Comparison of ENCODE assay signal across 8 mouse cellular contexts in the genomic region with DNA sequence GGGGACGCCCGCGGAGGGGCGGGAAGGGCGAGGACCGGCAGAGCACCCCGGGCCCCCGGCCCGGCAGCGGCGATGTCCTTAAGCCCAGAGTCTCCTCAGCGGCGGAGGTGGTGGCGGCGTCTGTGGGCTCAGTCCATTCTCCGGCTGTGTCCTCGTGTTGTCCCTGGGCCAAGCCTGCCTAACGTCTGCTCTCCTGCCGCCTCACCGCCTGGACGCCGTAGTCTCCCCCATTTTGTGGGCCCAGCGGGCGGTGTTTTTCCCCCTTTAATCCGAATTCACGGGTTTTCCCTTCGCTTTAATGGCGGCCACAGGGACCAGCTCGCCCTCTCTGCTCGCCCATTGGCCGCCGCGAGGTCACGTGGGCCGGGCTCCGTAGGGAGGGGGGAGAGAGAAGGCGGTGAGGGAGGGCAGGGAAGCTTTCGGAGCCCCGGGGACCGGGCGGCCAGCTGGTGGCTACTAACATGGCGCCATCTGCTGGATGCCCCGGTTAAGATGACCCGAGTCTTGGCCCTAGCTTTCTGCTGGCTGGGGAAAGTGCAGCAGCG. TPM values are rescaled to one million over a fixed set of nuclear protein-coding genes. Genes with fewer than 3 reads are reported as not detected.
A peak's percentile ranks its signal among the peaks of the same experiment; 100 is the strongest.
DNase-seq lines count a peak whose midpoint lies in the region; ATAC-seq lines count a peak whose summit lies in the region.

No protein-coding gene starts in this region.

- peak; percentile 97 for ATAC-seq in frontal cortex, adult (ENCODE audit: low TSS enrichment)
- ATAC-seq in hindbrain, embryonic 11.5 days (ENCODE audit: low FRiP score) = peak; percentile 93

- WGBS in hindbrain, embryonic 11.5 days = under 1% methylated on average over 45 of the region's 45 CpGs

- no peaks in the 10 kb centered on the region for H3K9me3 ChIP-seq in hindbrain, embryonic 11.5 days (ENCODE audit: control insufficient read depth, low read length)

- H3K4me3 ChIP-seq in hindbrain, embryonic 11.5 days (ENCODE audit: low read depth, low read length) = peak overlapping the region; percentile 96

- H3K36me3 ChIP-seq in hindbrain, embryonic 11.5 days (ENCODE audit: control insufficient read depth, insufficient read depth, low read length) = no peaks in the 10 kb centered on the region

- DNase-seq in MEL-GATA-1-ER (ENCODE audit: extremely low read depth, low read depth) = peak; percentile 78
- peak; percentile 99 for DNase-seq in cerebellum, adult 8-10 months
- peak; percentile 99 for DNase-seq in hindbrain, embryonic 11.5 days (ENCODE audit: low spot score)
- DNase-seq in layer of hippocampus, postnatal 10 days (ENCODE audit: low spot score in 2 of 2) = peak; percentile 98 to 99
- peak; percentile 100 for DNase-seq in lung, postnatal 10 days
- DNase-seq in ovary, postnatal 36 days (ENCODE audit: low spot score) = peak; percentile 99
- peak; percentile 100 for DNase-seq in thymus, postnatal 25 days

- peak overlapping the region; percentile 14 for H3K4me2 ChIP-seq in hindbrain, embryonic 11.5 days (replicated peaks; ENCODE audit: low read depth, low read length)

- H3K4me1 ChIP-seq in hindbrain, embryonic 11.5 days (replicated peaks; ENCODE audit: control insufficient read depth, insufficient read depth, low read length) = peaks cover 3% of the 10 kb centered on the region

- no peaks in the 10 kb centered on the region for H3K27me3 ChIP-seq in hindbrain, embryonic 11.5 days (ENCODE audit: control insufficient read depth, insufficient read depth, low read length)

- H3K9ac ChIP-seq in hindbrain, embryonic 11.5 days (ENCODE audit: low read depth, low read length) = peak overlapping the region; percentile 97

- H3K27ac ChIP-seq in hindbrain, embryonic 11.5 days (ENCODE audit: low read depth, low read length) = peak overlapping the region; percentile 99

RNA-seq across cellular contexts. Expression of gene Med13, which starts 0.7 kb away (rescaled TPM):
- 13.3 and 17.4 TPM in 2 replicates for polyA plus RNA-seq in hindbrain, embryonic 11.5 days (2014; fragmentation: Nextera tagmentation; extraction: Ambion mirVana)
- 10 to 100 TPM; 55.5 to 60.9 TPM for total RNA-seq in layer of hippocampus, postnatal 10 days (2021)

Comparison
In these comparisons a context has a peak if more than half of its experiments do, and no peak if none do; other contexts are left out.
1. Peak in every context shown above with its lines: DNase-seq, ATAC-seq, H3K4me3 ChIP-seq and H3K27ac ChIP-seq.